Mouse (Mus musculus): Measurements from ENCODE around the gene Tdpoz2. TPM values are rescaled to one million over a fixed set of nuclear protein-coding genes. Genes with fewer than 3 reads are reported as not detected.
A peak's percentile ranks its signal among the peaks of the same experiment; 100 is the strongest.
"Not testable (repeated sequence)": the region's sequence is repeated elsewhere in the genome, so short reads cannot be mapped to it uniquely, and the experiment has no call there.

Gene Tdpoz2
- not detected in 2 replicates for polyA plus RNA-seq (2015; fragmentation: Nextera tagmentation; extraction: Ambion mirVana)

GRCm38 (mm10) chr3:93652586-93652985 is at the start of gene Tdpoz2:
Tdpoz2 (minus strand) TSS chr3:93652686.
- ATAC-seq (ENCODE audit: low read depth) = no peak
- no peaks in the 10 kb centered on the region for H3K4me1 ChIP-seq (replicated peaks; ENCODE audit: control insufficient read depth, insufficient read depth, low read length)
- H3K4me3 ChIP-seq (ENCODE audit: low read length) = no peak within 1 kb of the TSS
- H3K9me3 ChIP-seq (ENCODE audit: control insufficient read depth, low read length) = no peaks in the 10 kb centered on the region
- no peak within 1 kb of the TSS for H3K9ac ChIP-seq (ENCODE audit: low read length)
- 65% methylated on average over 3 of the region's 3 CpGs for WGBS
- no peaks in the 10 kb centered on the region for H3K36me3 ChIP-seq (ENCODE audit: control insufficient read depth, insufficient read depth, low read length)
- H3K27me3 ChIP-seq (ENCODE audit: control insufficient read depth, insufficient read depth, low read depth, low read length) = no peaks in the 10 kb centered on the region
- H3K27ac ChIP-seq (ENCODE audit: low read length) = no peak within 1 kb of the TSS
- no peak within 1 kb of the TSS for H3K4me2 ChIP-seq (ENCODE audit: low read depth, low read length)

GRCm38 (mm10) chr3:93692970-93693369 is 40.5 kb upstream of the Tdpoz2 start, which contains the start of gene Gm37596:
Gm37596 (minus strand) TSS chr3:93693070.
- H3K27ac ChIP-seq (ENCODE audit: low read length); H3K4me1 ChIP-seq (replicated peaks; ENCODE audit: control insufficient read depth, insufficient read depth, low read length); H3K4me3 ChIP-seq (ENCODE audit: low read length); H3K36me3 ChIP-seq (ENCODE audit: control insufficient read depth, insufficient read depth, low read length); H3K27me3 ChIP-seq (ENCODE audit: control insufficient read depth, insufficient read depth, low read depth, low read length); H3K9me3 ChIP-seq (ENCODE audit: control insufficient read depth, low read length); H3K9ac ChIP-seq (ENCODE audit: low read length); H3K4me2 ChIP-seq (ENCODE audit: low read depth, low read length); ATAC-seq (ENCODE audit: low read depth): not testable (repeated sequence)
- WGBS = 88% methylated on average over 1 of the region's 2 CpGs

- not testable (repeated sequence) for ATAC-seq (ENCODE audit: low read depth); H3K27me3 ChIP-seq (ENCODE audit: control insufficient read depth, insufficient read depth, low read depth, low read length)
Measured at GRCm38 (mm10) chr3:93676210-93676609, 23.7 kb upstream of the Tdpoz2 start, which contains the start of gene Tdpoz1. Tdpoz1 (minus strand) TSS chr3:93676310.

GRCm38 (mm10) chr3:93670805-93671503 is 18.5 kb upstream of the Tdpoz2 start:
- not testable (repeated sequence) for ATAC-seq (ENCODE audit: low read depth); H3K9me3 ChIP-seq (ENCODE audit: control insufficient read depth, low read length); H3K27ac ChIP-seq (ENCODE audit: low read length); H3K9ac ChIP-seq (ENCODE audit: low read length); H3K36me3 ChIP-seq (ENCODE audit: control insufficient read depth, insufficient read depth, low read length); H3K27me3 ChIP-seq (ENCODE audit: control insufficient read depth, insufficient read depth, low read depth, low read length); H3K4me2 ChIP-seq (ENCODE audit: low read depth, low read length); H3K4me3 ChIP-seq (ENCODE audit: low read length); H3K4me1 ChIP-seq (replicated peaks; ENCODE audit: control insufficient read depth, insufficient read depth, low read length)
- WGBS = 56% methylated on average over 5 of the region's 6 CpGs

More at GRCm38 (mm10) chr3:93676210-93676609, 23.7 kb upstream of the Tdpoz2 start, which contains the start of gene Tdpoz1:
- not testable (repeated sequence) for H3K4me1 ChIP-seq (replicated peaks; ENCODE audit: control insufficient read depth, insufficient read depth, low read length); H3K9me3 ChIP-seq (ENCODE audit: control insufficient read depth, low read length); H3K4me2 ChIP-seq (ENCODE audit: low read depth, low read length); H3K4me3 ChIP-seq (ENCODE audit: low read length); H3K9ac ChIP-seq (ENCODE audit: low read length); H3K36me3 ChIP-seq (ENCODE audit: control insufficient read depth, insufficient read depth, low read length); H3K27ac ChIP-seq (ENCODE audit: low read length)
- WGBS = 75% methylated on average over 2 of the region's 4 CpGs

GRCm38 (mm10) chr3:93654260-93654659 is 1.8 kb upstream of the Tdpoz2 start:
- no peak overlapping the region for H3K27ac ChIP-seq (ENCODE audit: low read length)
- no peak overlapping the region for H3K4me3 ChIP-seq (ENCODE audit: low read length)
- H3K4me2 ChIP-seq (ENCODE audit: low read depth, low read length) = no peak overlapping the region
- no peaks in the 10 kb centered on the region for H3K4me1 ChIP-seq (replicated peaks; ENCODE audit: control insufficient read depth, insufficient read depth, low read length)
- ATAC-seq (ENCODE audit: low read depth) = no peak
- H3K36me3 ChIP-seq (ENCODE audit: control insufficient read depth, insufficient read depth, low read length) = no peaks in the 10 kb centered on the region
- H3K27me3 ChIP-seq (ENCODE audit: control insufficient read depth, insufficient read depth, low read depth, low read length) = no peaks in the 10 kb centered on the region
- no peaks in the 10 kb centered on the region for H3K9me3 ChIP-seq (ENCODE audit: control insufficient read depth, low read length)
- 69% methylated on average over 1 of the region's 1 CpGs for WGBS
- H3K9ac ChIP-seq (ENCODE audit: low read length) = no peak overlapping the region

- not testable (repeated sequence) for H3K27me3 ChIP-seq (ENCODE audit: control insufficient read depth, insufficient read depth, low read depth, low read length); H3K4me2 ChIP-seq (ENCODE audit: low read depth, low read length); H3K27ac ChIP-seq (ENCODE audit: low read length); H3K4me3 ChIP-seq (ENCODE audit: low read length); H3K9me3 ChIP-seq (ENCODE audit: control insufficient read depth, low read length); ATAC-seq (ENCODE audit: low read depth); H3K9ac ChIP-seq (ENCODE audit: low read length); H3K4me1 ChIP-seq (replicated peaks; ENCODE audit: control insufficient read depth, insufficient read depth, low read length); H3K36me3 ChIP-seq (ENCODE audit: control insufficient read depth, insufficient read depth, low read length)
- WGBS = 70% methylated on average over 4 of the region's 4 CpGs
Measured at GRCm38 (mm10) chr3:93630917-93631714, 21.4 kb downstream of the Tdpoz2 start.

GRCm38 (mm10) chr3:93608970-93609369 is 43.5 kb downstream of the Tdpoz2 start:
- not testable (repeated sequence) for H3K4me1 ChIP-seq (replicated peaks; ENCODE audit: control insufficient read depth, insufficient read depth, low read length); H3K36me3 ChIP-seq (ENCODE audit: control insufficient read depth, insufficient read depth, low read length); H3K9me3 ChIP-seq (ENCODE audit: control insufficient read depth, low read length); H3K27ac ChIP-seq (ENCODE audit: low read length); H3K4me2 ChIP-seq (ENCODE audit: low read depth, low read length); H3K9ac ChIP-seq (ENCODE audit: low read length); H3K4me3 ChIP-seq (ENCODE audit: low read length); H3K27me3 ChIP-seq (ENCODE audit: control insufficient read depth, insufficient read depth, low read depth, low read length)
- ATAC-seq (ENCODE audit: low read depth) = peak; percentile 54; the same call in 1 of the 2 replicates

GRCm38 (mm10) chr3:93601903-93602302 is 50.6 kb downstream of the Tdpoz2 start:
- no peak overlapping the region for H3K4me3 ChIP-seq (ENCODE audit: low read length)
- WGBS = 66% methylated on average over 1 of the region's 1 CpGs
- no peak for ATAC-seq (ENCODE audit: low read depth)

More at GRCm38 (mm10) chr3:93601903-93602302, 50.6 kb downstream of the Tdpoz2 start:
- H3K4me2 ChIP-seq (ENCODE audit: low read depth, low read length) = no peak overlapping the region
- H3K9ac ChIP-seq (ENCODE audit: low read length) = no peak overlapping the region
- H3K27me3 ChIP-seq (ENCODE audit: control insufficient read depth, insufficient read depth, low read depth, low read length) = no peaks in the 10 kb centered on the region
- H3K27ac ChIP-seq (ENCODE audit: low read length) = no peak overlapping the region
- no peaks in the 10 kb centered on the region for H3K36me3 ChIP-seq (ENCODE audit: control insufficient read depth, insufficient read depth, low read length)
- H3K9me3 ChIP-seq (ENCODE audit: control insufficient read depth, low read length) = no peaks in the 10 kb centered on the region
- H3K4me1 ChIP-seq (replicated peaks; ENCODE audit: control insufficient read depth, insufficient read depth, low read length) = peaks cover 9% of the 10 kb centered on the region
